Mouse (Mus musculus): ENCODE results near the gene Lenep. TPM values are rescaled to one million over a fixed set of nuclear protein-coding genes. Genes with fewer than 3 reads are reported as not detected.
A peak's percentile ranks its signal among the peaks of the same experiment; 100 is the strongest.

Gene Lenep
- polyA plus RNA-seq, 1 experiment: 4.6 TPM

DNA sequence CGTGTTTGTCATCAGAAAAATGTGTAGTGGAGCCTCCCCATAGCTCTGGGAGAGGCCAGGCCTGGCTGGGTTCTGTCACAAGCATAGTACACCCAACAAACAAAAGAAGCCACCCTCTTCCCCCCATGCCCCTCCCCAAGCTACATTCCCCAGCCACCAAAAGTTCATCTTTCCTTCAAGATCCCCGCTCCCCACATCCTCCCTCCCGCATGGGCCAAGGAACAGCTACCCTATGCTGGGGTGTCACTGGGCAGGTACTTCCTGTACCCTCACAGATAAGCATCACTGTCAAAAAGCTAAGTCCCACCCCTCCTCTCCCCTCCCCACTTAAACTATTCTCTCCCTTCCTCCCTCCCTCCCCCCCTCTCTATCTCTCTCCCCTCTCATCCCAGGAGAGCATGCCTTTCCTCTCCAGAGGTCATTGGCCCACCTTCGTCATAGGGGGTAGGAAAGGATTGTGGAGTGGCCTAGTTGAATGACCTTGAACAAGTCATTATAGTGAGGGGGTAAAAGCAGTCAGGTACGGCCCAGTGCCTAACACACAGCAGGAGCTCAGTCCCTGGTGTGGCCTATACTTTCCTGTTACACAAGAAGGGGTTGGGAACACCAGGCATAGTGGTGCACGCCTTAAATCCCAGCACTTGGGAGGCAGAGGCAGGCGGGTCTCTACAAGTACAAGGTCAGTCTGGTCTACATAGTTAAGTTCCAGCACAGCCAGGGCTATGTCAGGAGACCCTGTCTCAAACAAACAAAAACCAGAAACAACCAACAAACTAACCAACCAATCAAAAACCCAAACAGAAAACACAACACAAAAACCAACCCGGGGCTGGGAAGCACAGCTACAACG, 20.3 kb downstream of the Lenep start:
- TF ChIP-seq CTCF (IDR thresholded peaks at IDR 0.05; ENCODE audit: borderline replicate concordance, extremely low read depth, insufficient read depth, insufficient read length) (no peak), POLR2A (IDR thresholded peaks at IDR 0.05; ENCODE audit: borderline replicate concordance, extremely low read depth, insufficient read depth, insufficient read length, poor library complexity, severe bottlenecking) (no peak)
- DNase-seq (ENCODE audit: low read depth): no peak

DNA sequence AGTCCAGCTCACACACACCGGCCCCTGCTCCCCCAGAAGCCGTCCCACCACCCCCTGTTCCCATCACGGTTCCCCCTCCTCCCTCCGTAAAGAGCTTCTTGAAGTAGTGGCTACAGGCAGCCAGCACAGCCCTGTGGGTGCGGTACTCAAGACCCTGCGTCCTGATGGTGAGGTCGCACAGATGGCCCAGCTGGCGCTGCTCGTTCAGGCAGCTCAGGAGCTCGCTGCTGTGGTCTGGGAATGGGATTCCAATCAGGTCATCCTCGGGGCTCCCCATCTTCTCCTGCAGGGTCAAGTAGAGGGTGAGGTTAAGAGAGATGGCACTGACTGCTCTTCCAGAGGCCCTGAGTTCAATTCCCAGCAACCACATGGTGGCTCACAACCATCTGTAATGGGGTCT, 21.4 kb downstream of the Lenep start:
- TF ChIP-seq POLR2A (IDR thresholded peaks at IDR 0.05; ENCODE audit: borderline replicate concordance, extremely low read depth, insufficient read depth, insufficient read length, poor library complexity, severe bottlenecking) (no peak), CTCF (IDR thresholded peaks at IDR 0.05; ENCODE audit: borderline replicate concordance, extremely low read depth, insufficient read depth, insufficient read length) (no peak)
- DNase-seq (ENCODE audit: low read depth): no peak

DNA sequence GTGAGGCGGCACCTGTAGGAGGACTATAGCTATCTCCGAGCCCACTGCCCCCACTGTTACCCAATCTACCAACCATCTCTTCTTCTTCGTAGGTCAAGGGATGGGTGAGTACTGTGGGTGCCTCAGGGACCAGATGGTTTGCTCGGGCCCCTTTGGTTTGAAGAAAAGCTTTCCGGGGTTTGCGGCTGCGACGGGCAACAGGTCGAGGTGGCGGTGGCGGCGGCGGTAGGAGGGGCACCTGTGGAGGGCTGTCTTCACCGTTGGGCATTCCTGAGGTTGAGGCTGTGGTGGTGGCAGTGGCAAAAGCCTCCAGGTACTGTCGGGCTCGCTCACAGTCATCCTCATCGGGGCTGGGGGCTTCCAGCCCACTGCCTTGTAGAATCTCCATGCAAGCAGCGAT, 21.9 kb downstream of the Lenep start:
- TF ChIP-seq POLR2A (IDR thresholded peaks at IDR 0.05; ENCODE audit: borderline replicate concordance, extremely low read depth, insufficient read depth, insufficient read length, poor library complexity, severe bottlenecking): no peak
- no peak for TF ChIP-seq CTCF (IDR thresholded peaks at IDR 0.05; ENCODE audit: borderline replicate concordance, extremely low read depth, insufficient read depth, insufficient read length)
- DNase-seq (ENCODE audit: low read depth): no peak

DNA sequence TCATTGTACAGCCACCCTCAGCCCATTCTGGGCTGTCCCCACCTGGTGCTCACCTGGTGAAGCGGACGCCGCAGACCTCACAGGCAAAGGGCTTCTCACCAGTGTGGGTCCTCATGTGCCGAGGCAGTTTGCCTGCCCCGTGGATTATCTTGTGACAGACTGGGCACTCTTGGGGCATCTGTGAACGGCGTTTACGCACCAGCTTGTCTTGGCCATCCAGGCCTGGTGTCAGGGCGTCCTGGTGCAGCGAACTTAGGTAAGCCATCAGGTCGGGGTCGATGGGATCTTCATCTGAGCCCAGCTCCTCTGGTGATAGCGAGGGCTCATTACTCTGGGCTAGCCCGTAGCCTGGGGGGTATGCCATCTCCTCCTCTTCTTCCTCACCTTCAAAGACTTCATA, 22.3 kb downstream of the Lenep start:
- no peak for DNase-seq (ENCODE audit: low read depth)
- TF ChIP-seq CTCF (IDR thresholded peaks at IDR 0.05; ENCODE audit: borderline replicate concordance, extremely low read depth, insufficient read depth, insufficient read length) (no peak), POLR2A (IDR thresholded peaks at IDR 0.05; ENCODE audit: borderline replicate concordance, extremely low read depth, insufficient read depth, insufficient read length, poor library complexity, severe bottlenecking) (no peak)

DNA sequence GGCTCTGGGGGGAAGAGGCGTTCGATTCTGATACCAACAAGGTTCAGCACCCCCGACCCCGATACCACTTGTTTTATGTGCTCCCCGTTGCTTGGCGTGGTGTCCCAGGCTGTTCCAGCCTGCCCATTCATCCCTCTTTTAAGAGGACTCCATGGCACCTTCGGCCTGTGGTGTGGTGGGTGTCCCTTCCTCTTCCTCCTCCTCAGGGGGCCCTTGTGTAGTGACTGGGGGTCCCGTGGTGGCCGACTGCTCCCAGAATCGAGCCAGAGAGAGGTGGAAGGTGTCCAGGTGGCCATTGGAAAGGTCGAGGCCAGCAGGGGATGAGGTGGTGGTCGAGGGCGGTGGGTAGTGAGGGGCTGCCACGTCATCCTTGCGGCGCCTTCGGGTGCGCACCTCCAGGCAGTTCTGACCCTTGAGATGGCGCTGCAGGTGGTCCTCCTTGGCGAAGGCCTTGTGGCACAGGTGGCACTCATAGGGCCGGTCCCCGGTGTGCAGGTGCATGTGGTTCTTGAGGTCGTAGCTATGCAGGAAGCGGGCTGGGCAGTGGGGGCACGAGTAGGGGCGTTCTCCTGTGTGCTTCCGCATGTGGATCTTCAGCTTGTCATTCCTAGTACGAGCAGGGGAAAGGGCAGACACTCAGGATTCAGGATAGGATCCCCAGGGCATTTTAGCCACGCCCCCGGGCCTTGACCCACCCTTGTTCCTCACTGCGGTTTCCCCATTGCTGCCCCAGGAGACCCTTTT, 23.0 kb downstream of the Lenep start:
- DNase-seq (ENCODE audit: low read depth): no peak

DNA sequence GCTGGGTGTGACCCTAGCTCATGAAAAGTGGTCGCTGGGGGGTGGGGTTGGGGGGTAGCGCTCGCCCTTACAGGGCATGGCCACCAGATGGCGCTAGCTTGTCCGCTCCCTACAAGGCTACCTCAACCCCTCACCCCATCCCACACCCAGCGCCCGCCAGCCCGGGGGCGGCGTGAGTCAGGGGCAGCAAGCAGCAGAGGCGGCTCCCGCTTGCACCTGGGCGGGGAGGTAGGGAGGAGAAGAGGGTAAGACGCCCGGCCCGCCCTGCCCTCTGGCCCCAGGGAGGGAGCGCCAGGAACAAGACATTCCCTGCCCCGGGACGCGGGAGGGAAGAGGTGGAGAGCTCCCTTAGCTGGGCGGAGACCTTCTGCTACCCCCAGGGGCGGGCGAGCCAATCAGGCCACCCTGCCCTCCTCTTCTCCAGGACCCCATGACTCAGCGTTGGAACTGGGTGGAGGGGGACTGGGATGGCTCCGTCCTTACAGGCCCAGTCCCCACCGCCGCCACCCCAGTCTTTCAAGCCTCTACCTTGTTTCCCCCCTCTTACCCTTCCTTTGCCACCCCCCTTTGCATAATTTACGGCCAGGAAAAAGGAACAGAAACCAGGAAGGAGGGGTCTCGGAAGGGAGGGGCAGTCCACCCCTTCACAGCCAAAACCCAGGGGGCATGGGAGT, 24.1 kb downstream of the Lenep start:
- TF ChIP-seq CTCF (IDR thresholded peaks at IDR 0.05; ENCODE audit: borderline replicate concordance, extremely low read depth, insufficient read depth, insufficient read length) (peak; percentile 95), POLR2A (IDR thresholded peaks at IDR 0.05; ENCODE audit: borderline replicate concordance, extremely low read depth, insufficient read depth, insufficient read length, poor library complexity, severe bottlenecking) (0 out of 2 replicates have a peak, but pooled peaks have one; percentile 13)
- DNase-seq (ENCODE audit: low read depth): peak; percentile 86

More for the DNA sequence above, 23.0 kb downstream of the Lenep start:
- TF ChIP-seq CTCF (IDR thresholded peaks at IDR 0.05; ENCODE audit: borderline replicate concordance, extremely low read depth, insufficient read depth, insufficient read length): no peak
- TF ChIP-seq POLR2A (IDR thresholded peaks at IDR 0.05; ENCODE audit: borderline replicate concordance, extremely low read depth, insufficient read depth, insufficient read length, poor library complexity, severe bottlenecking): no peak

- TF ChIP-seq CTCF (IDR thresholded peaks at IDR 0.05; ENCODE audit: borderline replicate concordance, extremely low read depth, insufficient read depth, insufficient read length): no peak
- DNase-seq (ENCODE audit: low read depth): no peak
These were observed 24.8 kb downstream of the Lenep start for GRCm38 (mm10) chr3:89377831-89378230.

GRCm38 (mm10) chr3:89373581-89374231, 28.9 kb downstream of the Lenep start:
- TF ChIP-seq POLR2A (IDR thresholded peaks at IDR 0.05; ENCODE audit: borderline replicate concordance, extremely low read depth, insufficient read depth, insufficient read length, poor library complexity, severe bottlenecking): no peak
- TF ChIP-seq CTCF (IDR thresholded peaks at IDR 0.05; ENCODE audit: borderline replicate concordance, extremely low read depth, insufficient read depth, insufficient read length): no peak
- no peak for DNase-seq (ENCODE audit: low read depth)

DNA sequence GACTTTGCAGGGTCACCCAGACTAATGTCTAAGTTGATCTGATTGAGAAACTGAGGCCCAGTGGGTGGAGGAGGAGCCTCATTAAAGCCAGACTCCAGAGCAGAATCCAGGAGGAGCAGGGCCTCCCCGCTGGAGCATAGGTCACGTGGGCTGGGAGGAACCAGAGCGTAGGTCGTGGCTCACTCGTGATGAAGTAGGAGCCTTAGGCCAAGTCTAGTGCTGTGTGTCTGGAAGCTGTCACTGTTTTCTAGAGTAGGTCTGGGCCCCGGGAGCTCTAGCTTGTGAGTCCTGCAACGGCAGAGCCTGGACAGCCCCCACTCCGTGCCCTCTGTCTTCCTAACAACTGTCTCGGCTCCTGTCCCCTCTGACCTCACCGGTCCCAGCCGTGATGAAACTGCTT, 35.3 kb downstream of the Lenep start:
- DNase-seq (ENCODE audit: low read depth): no peak
- TF ChIP-seq CTCF (IDR thresholded peaks at IDR 0.05; ENCODE audit: borderline replicate concordance, extremely low read depth, insufficient read depth, insufficient read length): no peak

DNA sequence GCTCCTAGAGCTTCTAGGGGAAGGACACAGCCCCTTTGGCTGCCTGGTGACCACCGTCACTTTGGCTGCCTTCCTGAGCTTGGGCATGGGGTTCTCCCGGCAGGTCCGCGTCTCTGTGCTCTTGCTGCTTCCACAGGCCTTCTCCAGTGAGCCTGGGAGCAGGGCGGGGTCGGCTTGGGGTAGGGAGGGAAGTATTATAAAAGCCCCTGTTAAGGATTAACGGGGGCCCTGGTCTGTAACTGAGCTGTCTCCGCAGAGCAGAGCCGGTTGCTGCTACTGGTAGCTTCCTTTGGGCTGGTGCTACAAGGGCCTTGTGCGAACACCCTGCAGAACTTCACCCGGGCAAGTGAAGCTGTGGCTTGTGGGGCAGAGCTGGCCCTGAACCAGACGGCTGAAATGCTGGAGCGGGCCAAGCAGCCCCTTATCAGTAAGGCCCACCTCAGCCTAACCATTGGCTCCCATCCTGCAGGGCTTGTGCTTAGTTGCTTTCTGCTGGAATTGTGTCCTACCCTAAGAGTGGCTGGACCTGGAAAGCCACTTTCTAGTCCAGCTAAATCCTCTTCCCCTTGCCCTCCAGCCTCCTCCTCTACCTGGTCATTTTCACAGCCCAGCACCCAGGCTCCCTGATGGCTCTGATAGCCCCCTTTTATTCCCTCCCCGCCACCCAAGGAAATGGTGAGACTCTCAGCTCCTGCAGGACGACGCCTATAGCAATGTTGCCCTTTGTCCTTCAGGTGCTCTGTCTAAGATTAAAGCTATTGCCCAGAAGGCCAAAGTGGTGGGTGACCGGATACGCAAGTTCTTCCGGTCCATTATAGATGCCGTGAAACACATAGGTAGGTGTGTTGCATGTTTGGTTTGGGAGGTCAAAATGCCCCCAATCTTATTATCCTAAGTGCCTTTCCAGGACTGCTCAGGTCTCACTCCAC, 36.8 kb downstream of the Lenep start:
- TF ChIP-seq CTCF (IDR thresholded peaks at IDR 0.05; ENCODE audit: borderline replicate concordance, extremely low read depth, insufficient read depth, insufficient read length) (no peak), POLR2A (IDR thresholded peaks at IDR 0.05; ENCODE audit: borderline replicate concordance, extremely low read depth, insufficient read depth, insufficient read length, poor library complexity, severe bottlenecking) (no peak)
- no peak for DNase-seq (ENCODE audit: low read depth)

All from brain, embryonic 14.5 days (tissue).